Mouse (Mus musculus) heart, postnatal 0 days (tissue): ENCODE measurements around the gene Clmp.

Source experiments
- CTCF ChIP-seq: IDR thresholded peaks from 2 replicates; pipeline ENCODE4 v1.5.1; 2016; ENCODE audit warnings: antibody characterized with exemption, control low read depth, low read depth
- EP300 ChIP-seq: IDR thresholded peaks from 2 replicates; pipeline ENCODE4 v1.6.1; 2016; ENCODE audit warnings: antibody characterized with exemption, low read depth

DNA sequence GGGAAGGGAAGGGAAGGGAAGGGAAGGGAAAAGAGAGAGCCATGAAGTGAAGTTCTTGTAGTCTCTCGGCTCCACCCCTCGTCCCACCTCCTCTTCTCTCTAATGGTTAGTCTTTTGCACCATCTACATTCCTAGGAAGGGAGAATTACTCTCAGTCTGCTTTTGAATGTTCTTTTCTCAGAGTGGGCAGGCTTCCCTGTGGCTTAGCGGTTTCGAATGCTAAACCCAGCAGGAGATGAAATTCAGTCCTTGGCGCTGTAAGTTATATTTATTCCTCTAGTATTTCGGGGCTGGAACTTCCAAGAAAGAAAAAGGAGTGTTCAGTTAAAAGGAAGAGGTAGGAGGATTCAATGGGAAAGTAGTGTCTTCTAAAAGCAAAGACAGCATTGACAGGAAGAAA, 51.4 kb downstream of the Clmp start:
- TF ChIP-seq CTCF (no peak), EP300 (no peak)
